Mouse (Mus musculus): ENCODE data around the gene N6amt1. TPM values are rescaled to one million over a fixed set of nuclear protein-coding genes. Genes with fewer than 3 reads are reported as not detected.

N6amt1 gene
- 27.1 and 27.5 TPM in 2 replicates for polyA plus RNA-seq (2014; fragmentation: Nextera tagmentation; extraction: Ambion mirVana)

DNA sequence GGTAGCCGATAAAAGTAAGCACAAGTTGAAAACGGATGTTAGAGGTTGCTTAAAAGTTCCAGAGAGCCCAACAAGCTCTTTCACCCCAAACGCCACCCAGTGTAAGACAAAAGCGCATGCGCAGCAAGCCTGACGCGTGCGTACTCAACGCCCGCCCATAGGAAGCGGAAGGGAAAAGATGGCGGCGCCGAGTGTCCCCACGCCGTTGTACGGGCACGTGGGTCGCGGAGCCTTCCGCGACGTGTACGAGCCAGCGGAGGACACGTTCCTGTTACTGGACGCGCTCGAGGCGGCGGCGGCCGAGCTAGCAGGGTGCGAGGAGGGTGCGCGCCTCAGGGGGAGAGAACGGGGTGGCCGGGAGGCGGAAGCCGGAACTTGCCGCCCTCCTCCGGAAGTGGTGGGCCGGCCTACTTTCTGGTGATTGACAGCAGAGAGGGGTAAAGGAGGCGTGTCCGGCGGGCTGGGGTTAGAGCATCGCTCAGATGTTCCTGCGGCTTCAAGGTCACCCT lies at the start of gene N6amt1:
Gene N6amt1, plus strand, starts transcription at position 111 of the 509 bp plus-strand sequence.
- peak; percentile 32 for TF ChIP-seq CTCF (IDR thresholded peaks at IDR 0.05; ENCODE audit: low read depth)
- H3K27me3 ChIP-seq (ENCODE audit: insufficient read depth, low read length), result no peaks in the 10 kb centered on the region
- H3K27ac ChIP-seq (ENCODE audit: low read depth), result peak within 1 kb of the TSS; percentile 95
- ATAC-seq (ENCODE audit: insufficient read depth) (peak; percentile 99), DNase-seq (peak; percentile 99)
- no peaks in the 10 kb centered on the region for H3K9me3 ChIP-seq (ENCODE audit: low read depth, low read length)
- H3K36me3 ChIP-seq (ENCODE audit: insufficient read depth), result peaks cover 24% of the 10 kb centered on the region
- no peaks in the 10 kb centered on the region for H3K4me1 ChIP-seq (ENCODE audit: insufficient read depth)
- peak within 1 kb of the TSS; percentile 66 for H3K4me3 ChIP-seq (ENCODE audit: low read depth, low read length)
- peak within 1 kb of the TSS; percentile 78 for H3K9ac ChIP-seq
- under 1% methylated on average over 47 of the region's 48 CpGs for WGBS
- H3K4me2 ChIP-seq, result peak within 1 kb of the TSS; percentile 59

DNA sequence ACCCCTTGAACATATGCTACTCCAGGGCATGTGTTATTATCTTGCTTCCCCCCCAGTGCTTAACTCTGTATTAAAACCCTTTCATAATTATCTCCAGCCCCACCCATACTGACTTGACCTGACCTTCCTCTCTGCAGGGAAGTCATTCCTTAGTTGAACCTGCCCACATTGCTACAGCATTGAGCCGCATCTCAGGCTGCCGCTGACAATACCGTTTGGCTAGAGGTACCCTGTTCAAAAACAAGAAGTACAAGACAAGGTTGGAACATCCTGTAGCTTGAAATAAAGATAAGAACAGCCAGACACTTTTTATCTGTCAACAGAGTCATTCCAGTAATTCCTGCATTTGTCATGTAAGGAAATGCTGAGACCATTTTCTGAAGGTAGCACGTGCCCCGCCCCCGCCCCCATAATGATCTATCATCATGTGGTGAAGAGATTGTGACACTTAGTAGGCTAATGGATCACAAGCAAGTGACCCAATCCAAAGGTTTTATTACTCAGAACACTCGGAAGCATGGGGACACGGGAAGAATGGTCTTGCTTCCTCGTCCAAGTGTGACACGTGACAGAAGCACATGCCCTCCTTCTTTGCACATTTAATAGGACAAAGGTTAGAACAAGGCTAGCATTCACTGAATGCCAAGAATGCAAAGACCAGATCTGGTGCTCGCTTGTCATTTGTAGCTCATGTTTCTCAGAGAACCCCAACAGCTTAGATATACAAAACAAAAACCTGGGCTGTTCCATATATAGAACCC lies 48.6 kb upstream of the N6amt1 start:
- Histone ChIP-seq H3K4me3 (ENCODE audit: low read depth, low read length) (no peak overlapping the region), H3K9me3 (ENCODE audit: low read depth, low read length) (no peaks in the 10 kb centered on the region), H3K36me3 (ENCODE audit: insufficient read depth) (no peaks in the 10 kb centered on the region), H3K27ac (ENCODE audit: low read depth) (no peak overlapping the region), H3K4me2 (no peak overlapping the region), H3K27me3 (ENCODE audit: insufficient read depth, low read length) (no peaks in the 10 kb centered on the region), H3K9ac (no peak overlapping the region), H3K4me1 (ENCODE audit: insufficient read depth) (0 out of 2 replicates have a peak, but pooled peaks cover 2% of the 10 kb centered on the region)
- no peak for TF ChIP-seq CTCF (IDR thresholded peaks at IDR 0.05; ENCODE audit: low read depth)
- DNase-seq, result no peak
- ATAC-seq (ENCODE audit: insufficient read depth), result no peak
- 66% methylated on average over 11 of the region's 11 CpGs for WGBS

DNA sequence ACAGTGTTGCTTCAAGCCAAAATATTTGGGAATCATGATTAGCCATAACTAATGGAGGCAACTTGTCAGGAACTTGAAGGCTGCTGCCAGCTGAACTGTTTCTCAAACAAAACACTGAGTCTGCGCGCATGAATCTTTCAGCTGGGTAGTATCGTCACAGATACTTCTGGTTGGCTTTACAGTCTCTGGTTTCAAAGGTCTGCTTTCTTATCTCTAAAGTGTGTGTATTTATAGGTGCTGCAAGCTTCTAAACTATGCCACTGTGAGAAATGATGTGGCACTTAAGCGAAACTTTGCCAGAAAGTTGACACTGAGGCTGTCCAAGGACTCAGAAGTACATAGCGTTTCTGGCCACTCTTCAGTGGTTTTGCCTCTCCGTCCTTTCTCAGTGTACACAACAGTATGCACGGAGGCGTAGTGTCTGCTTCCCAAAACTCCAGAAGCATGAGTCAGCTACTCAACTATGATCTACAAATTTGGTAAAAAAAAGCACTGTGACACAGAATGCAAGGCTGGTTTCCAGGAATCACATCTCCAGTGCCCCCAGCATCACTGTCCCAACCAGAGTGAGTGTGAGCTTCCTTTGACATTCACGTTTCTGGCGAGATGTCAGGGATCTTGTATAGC lies 46.8 kb upstream of the N6amt1 start:
- ATAC-seq (ENCODE audit: insufficient read depth) (peak; percentile 91), DNase-seq (peak; percentile 87)
- Histone ChIP-seq H3K27ac (ENCODE audit: low read depth) (peak overlapping the region; percentile 74), H3K4me3 (ENCODE audit: low read depth, low read length) (no peak overlapping the region), H3K27me3 (ENCODE audit: insufficient read depth, low read length) (no peaks in the 10 kb centered on the region), H3K36me3 (ENCODE audit: insufficient read depth) (no peaks in the 10 kb centered on the region), H3K9me3 (ENCODE audit: low read depth, low read length) (no peaks in the 10 kb centered on the region), H3K9ac (no peak overlapping the region), H3K4me2 (peak overlapping the region; percentile 39), H3K4me1 (ENCODE audit: insufficient read depth) (0 out of 2 replicates have a peak, but pooled peaks cover 2% of the 10 kb centered on the region)
- TF ChIP-seq CTCF (IDR thresholded peaks at IDR 0.05; ENCODE audit: low read depth), result no peak
- 13% methylated on average over 10 of the region's 10 CpGs for WGBS

DNA sequence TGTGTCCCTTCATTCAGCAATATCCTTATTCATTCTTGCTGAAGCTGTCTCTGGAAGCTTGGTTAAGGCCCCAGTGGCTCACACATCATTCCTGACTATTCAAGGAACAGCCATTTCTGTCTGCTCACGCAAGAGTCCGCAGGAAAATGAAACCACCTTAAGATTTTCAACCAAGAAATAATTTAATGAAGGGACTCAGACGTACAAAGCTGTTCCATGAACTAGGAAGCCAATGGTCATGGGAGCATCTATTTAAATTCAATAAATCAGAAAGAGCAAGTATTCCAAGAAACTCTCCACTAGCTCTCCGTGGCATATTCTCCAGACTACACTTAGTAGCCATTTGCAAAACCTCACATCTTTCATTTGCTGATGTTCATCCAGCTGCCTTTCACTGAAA lies 43.3 kb upstream of the N6amt1 start:
- H3K4me2 ChIP-seq, result no peak overlapping the region
- no peak for TF ChIP-seq CTCF (IDR thresholded peaks at IDR 0.05; ENCODE audit: low read depth)
- no peaks in the 10 kb centered on the region for H3K36me3 ChIP-seq (ENCODE audit: insufficient read depth)
- no peaks in the 10 kb centered on the region for H3K9me3 ChIP-seq (ENCODE audit: low read depth, low read length)
- 0 out of 2 replicates have a peak, but pooled peaks cover 2% of the 10 kb centered on the region for H3K4me1 ChIP-seq (ENCODE audit: insufficient read depth)
- no peak for DNase-seq
- H3K9ac ChIP-seq, result no peak overlapping the region
- no peak for ATAC-seq (ENCODE audit: insufficient read depth)
- no peaks in the 10 kb centered on the region for H3K27me3 ChIP-seq (ENCODE audit: insufficient read depth, low read length)
- H3K27ac ChIP-seq (ENCODE audit: low read depth), result no peak overlapping the region
- WGBS, result 86% methylated on average over 4 of the region's 4 CpGs
- H3K4me3 ChIP-seq (ENCODE audit: low read depth, low read length), result no peak overlapping the region

DNA sequence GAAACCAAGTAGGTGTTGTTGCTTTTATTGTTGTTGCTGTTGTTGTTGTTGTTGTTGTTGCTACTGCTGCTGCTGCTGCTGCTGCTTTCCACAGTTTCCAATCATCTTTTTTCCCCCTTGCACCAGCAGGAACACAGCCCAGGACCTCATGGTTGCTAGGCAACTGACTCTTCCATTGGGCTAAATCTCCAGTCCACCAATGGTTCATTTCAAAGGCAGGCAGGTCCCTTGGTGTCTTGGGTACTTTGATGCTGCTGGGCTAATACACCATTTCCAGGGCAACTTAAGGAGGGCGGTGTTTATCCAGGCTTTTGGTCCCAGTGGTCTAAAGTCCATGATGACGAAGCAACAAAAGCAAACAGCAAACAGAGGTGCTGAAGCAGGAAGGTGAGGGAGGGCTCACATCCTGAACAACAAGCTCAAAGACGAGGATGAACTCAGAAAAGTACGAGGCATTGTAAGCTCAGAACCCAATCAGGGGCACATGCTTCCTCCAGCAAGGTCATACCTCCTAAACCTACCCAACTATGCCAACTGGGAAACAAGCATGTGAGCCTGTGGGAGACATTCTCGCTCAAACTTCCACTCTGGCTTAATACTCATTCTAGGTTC lies 35.7 kb upstream of the N6amt1 start:
- Histone ChIP-seq H3K9me3 (ENCODE audit: low read depth, low read length) (no peaks in the 10 kb centered on the region), H3K9ac (no peak overlapping the region), H3K27ac (ENCODE audit: low read depth) (no peak overlapping the region), H3K4me1 (ENCODE audit: insufficient read depth) (no peaks in the 10 kb centered on the region), H3K4me2 (no peak overlapping the region), H3K27me3 (ENCODE audit: insufficient read depth, low read length) (no peaks in the 10 kb centered on the region), H3K4me3 (ENCODE audit: low read depth, low read length) (no peak overlapping the region), H3K36me3 (ENCODE audit: insufficient read depth) (no peaks in the 10 kb centered on the region)
- 84% methylated on average over 5 of the region's 5 CpGs for WGBS
- no peak for TF ChIP-seq CTCF (IDR thresholded peaks at IDR 0.05; ENCODE audit: low read depth)
- ATAC-seq (ENCODE audit: insufficient read depth) (no peak), DNase-seq (no peak)

DNA sequence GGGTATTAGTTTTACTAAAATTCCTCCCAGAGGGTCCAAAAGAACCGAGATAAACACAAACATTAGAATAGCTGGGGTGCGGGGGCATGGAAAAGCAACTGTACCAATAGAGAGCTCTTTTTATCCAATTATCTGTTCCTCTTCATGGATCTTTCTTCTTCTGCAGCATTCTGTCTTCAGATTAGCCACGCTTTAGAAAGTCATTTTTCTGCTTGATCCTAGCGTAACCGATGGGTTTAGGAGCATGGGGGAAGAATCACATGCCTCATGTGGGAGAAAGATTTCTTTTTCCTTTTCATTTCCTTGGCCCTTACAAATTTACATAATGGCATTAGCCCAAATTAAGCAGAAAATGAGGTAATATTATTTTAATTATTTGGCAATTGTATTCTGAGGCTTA lies 35.0 kb upstream of the N6amt1 start:
- H3K9me3 ChIP-seq (ENCODE audit: low read depth, low read length), result no peaks in the 10 kb centered on the region
- H3K4me1 ChIP-seq (ENCODE audit: insufficient read depth), result no peaks in the 10 kb centered on the region
- no peak for DNase-seq
- no peaks in the 10 kb centered on the region for H3K36me3 ChIP-seq (ENCODE audit: insufficient read depth)
- TF ChIP-seq CTCF (IDR thresholded peaks at IDR 0.05; ENCODE audit: low read depth), result no peak
- no peak for ATAC-seq (ENCODE audit: insufficient read depth)
- H3K4me3 ChIP-seq (ENCODE audit: low read depth, low read length), result no peak overlapping the region
- WGBS, result 76% methylated on average over 5 of the region's 5 CpGs
- no peak overlapping the region for H3K27ac ChIP-seq (ENCODE audit: low read depth)
- H3K4me2 ChIP-seq, result no peak overlapping the region
- H3K27me3 ChIP-seq (ENCODE audit: insufficient read depth, low read length), result no peaks in the 10 kb centered on the region
- H3K9ac ChIP-seq, result no peak overlapping the region
